Mouse (Mus musculus) hindbrain, embryonic 15.5 days (tissue): ENCODE measurements around the gene Arhgap15. TPM values are rescaled to one million over a fixed set of nuclear protein-coding genes. Genes with fewer than 3 reads are reported as not detected.

Experiments used
- ATAC-seq: fragments of 200-750 bp; cut with Nextera tagmentation; 2 replicates; pipeline ENCODE4 v1.8.0; 2017; ENCODE audit warnings: low read depth, moderate number of reproducible peaks, moderate TSS enrichment; ENCODE audit not compliant: low FRiP score
- H3K27ac ChIP-seq: fragments of 300-500 bp; sonication (generic); replicated peaks from 2 replicates; pipeline ENCODE4 v1.5.1; 2015; ENCODE audit warnings: mild to moderate bottlenecking, inconsistent platforms
- H3K27me3 ChIP-seq: fragments of 300-500 bp; sonication (generic); 2 replicates; pipeline ENCODE4 v1.6.1; 2015; ENCODE audit warnings: control low read depth, inconsistent platforms
- H3K36me3 ChIP-seq: fragments of 300-500 bp; sonication (generic); 2 replicates; pipeline ENCODE4 v1.6.1; 2015; ENCODE audit warnings: control low read depth, inconsistent platforms
- H3K4me1 ChIP-seq: fragments of 300-500 bp; sonication (generic); replicated peaks from 2 replicates; pipeline ENCODE4 v1.6.1; 2015; ENCODE audit warnings: control low read depth, inconsistent platforms
- H3K4me2 ChIP-seq: fragments of 300-500 bp; sonication (generic); 2 replicates; pipeline ENCODE4 v1.6.1; 2015; ENCODE audit warnings: moderate library complexity, mild to moderate bottlenecking, inconsistent platforms
- H3K4me3 ChIP-seq: fragments of 300-500 bp; sonication (generic); 2 replicates; pipeline ENCODE4 v1.5.1; 2015; ENCODE audit warnings: mild to moderate bottlenecking, inconsistent platforms
- H3K9ac ChIP-seq: fragments of 300-500 bp; sonication (generic); 2 replicates; pipeline ENCODE4 v1.6.1; 2015; ENCODE audit warnings: inconsistent platforms
- H3K9me3 ChIP-seq: fragments of 300-500 bp; sonication (generic); 2 replicates; pipeline ENCODE4 v1.6.1; 2016; ENCODE audit warnings: control low read depth, inconsistent platforms
- WGBS: fragments of 180-500 bp; shearing (Covaris S2); methylation state at CpG from one replicate; pipeline ENCODE4 v1.1.7; 2015; 5-methylcytosine and 5-hydroxymethylcytosine counted together
- polyA plus RNA-seq: library from polyadenylated mRNA; unstranded; fragments of >200 nt; fragmentation: Nextera tagmentation; extraction: Ambion mirVana; gene quantifications from 2 replicates; pipeline ENCODE4 v1.2.1, GENCODE M21; 2015

The Arhgap15 gene
- polyA plus RNA-seq, 1 experiment from 2014 or later, result 3.3 TPM

DNA sequence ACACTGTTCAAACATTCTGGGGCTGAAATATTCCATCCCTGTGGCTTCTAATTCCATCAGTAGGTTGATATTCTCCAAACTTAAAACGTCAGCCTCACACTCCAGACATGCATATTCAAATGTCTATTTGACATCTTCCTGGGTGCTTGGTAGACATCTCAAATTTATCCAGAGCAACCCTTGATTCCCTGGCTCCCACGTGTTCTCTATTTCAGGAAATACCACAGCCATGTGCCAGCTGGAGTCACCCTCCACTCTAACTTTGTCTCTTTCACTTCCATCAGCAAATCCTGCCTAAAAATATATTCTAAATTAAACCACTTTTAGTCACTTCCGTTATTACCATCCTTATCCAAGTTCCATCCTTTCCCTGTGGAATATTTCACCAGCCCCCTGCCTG is 382.6 kb downstream of the Arhgap15 start:
- 82% methylated on average over 3 of the region's 3 CpGs for WGBS
- Histone ChIP-seq H3K4me1 (no peaks in the 10 kb centered on the region), H3K27me3 (no peaks in the 10 kb centered on the region), H3K36me3 (no peaks in the 10 kb centered on the region), H3K9me3 (no peaks in the 10 kb centered on the region), H3K4me2 (no peak overlapping the region), H3K9ac (no peak overlapping the region), H3K27ac (no peak overlapping the region), H3K4me3 (no peak overlapping the region)
- no peak for ATAC-seq

DNA sequence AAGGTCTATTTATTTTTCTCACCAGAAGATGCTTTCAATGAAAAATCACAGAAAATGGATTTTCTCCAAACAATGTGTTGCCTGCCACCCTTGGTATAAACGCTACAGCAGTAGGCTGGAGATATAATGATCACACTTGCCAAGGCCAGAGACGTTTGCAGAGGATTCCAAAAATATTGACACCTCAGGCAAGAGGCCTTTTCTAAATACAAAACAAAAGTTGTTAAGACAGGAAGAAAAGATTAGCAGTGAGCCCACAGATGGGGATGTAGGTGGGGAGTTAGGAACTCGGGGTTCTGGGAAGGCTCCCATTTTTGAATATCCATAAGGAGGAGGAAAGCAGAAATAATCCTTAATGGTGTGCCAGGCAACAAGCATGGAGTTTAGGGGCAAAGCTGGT is 386.2 kb downstream of the Arhgap15 start:
- H3K4me3 ChIP-seq, result no peak overlapping the region

DNA sequence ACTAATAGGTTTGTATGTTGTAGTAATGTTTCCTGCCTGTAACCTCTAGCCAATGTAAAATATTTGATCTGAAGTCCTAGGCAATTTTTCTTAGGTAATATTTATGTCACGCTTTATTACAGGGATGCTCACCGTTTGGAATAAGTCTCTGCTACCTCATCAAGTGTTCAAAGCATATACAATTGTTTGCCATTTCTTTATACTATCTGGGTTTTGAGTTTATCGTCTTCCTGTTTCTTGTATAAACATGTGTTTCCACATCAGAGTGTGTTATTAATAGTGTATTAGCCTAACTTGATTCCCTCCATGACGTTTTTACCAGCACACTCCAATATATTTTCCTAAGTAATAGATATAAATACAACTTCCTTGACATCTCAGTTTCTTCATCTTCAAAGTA is 391.8 kb downstream of the Arhgap15 start:
- no peaks in the 10 kb centered on the region for H3K36me3 ChIP-seq
- no peaks in the 10 kb centered on the region for H3K4me1 ChIP-seq
- H3K27me3 ChIP-seq, result no peaks in the 10 kb centered on the region
- 90% methylated on average over 4 of the region's 4 CpGs for WGBS
- H3K27ac ChIP-seq, result no peak overlapping the region
- no peak for ATAC-seq
- no peaks in the 10 kb centered on the region for H3K9me3 ChIP-seq
- no peak overlapping the region for H3K4me3 ChIP-seq
- no peak overlapping the region for H3K4me2 ChIP-seq
- no peak overlapping the region for H3K9ac ChIP-seq

More for the DNA sequence above, 386.2 kb downstream of the Arhgap15 start:
- no peaks in the 10 kb centered on the region for H3K9me3 ChIP-seq
- ATAC-seq, result no peak
- no peaks in the 10 kb centered on the region for H3K27me3 ChIP-seq
- H3K36me3 ChIP-seq, result no peaks in the 10 kb centered on the region
- 78% methylated on average over 3 of the region's 3 CpGs for WGBS
- H3K9ac ChIP-seq, result no peak overlapping the region
- no peak overlapping the region for H3K4me2 ChIP-seq
- H3K4me1 ChIP-seq, result no peaks in the 10 kb centered on the region
- no peak overlapping the region for H3K27ac ChIP-seq

DNA sequence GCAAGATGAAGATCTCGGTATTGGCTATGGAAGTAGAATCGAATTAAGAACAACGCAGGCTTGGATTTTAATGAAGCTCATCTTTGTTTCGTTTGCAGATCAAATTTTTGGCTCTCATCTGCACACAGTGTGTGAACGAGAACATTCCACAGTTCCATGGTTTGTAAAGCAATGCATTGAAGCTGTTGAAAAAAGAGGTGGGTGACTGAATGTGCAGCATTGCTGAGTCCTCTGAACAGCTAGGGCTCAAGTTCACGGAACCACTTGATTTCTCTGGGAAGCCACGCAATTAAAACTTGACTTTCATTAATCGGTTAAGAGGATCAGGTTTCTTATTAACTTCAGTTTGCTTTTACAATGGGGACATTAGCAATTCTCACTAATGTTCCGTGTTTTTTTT is 393.5 kb downstream of the Arhgap15 start:
- Histone ChIP-seq H3K36me3 (no peaks in the 10 kb centered on the region), H3K4me2 (no peak overlapping the region), H3K4me3 (no peak overlapping the region), H3K4me1 (no peaks in the 10 kb centered on the region), H3K27ac (no peak overlapping the region), H3K9me3 (no peaks in the 10 kb centered on the region), H3K9ac (no peak overlapping the region), H3K27me3 (no peaks in the 10 kb centered on the region)
- ATAC-seq, result no peak
- 83% methylated on average over 9 of the region's 9 CpGs for WGBS

DNA sequence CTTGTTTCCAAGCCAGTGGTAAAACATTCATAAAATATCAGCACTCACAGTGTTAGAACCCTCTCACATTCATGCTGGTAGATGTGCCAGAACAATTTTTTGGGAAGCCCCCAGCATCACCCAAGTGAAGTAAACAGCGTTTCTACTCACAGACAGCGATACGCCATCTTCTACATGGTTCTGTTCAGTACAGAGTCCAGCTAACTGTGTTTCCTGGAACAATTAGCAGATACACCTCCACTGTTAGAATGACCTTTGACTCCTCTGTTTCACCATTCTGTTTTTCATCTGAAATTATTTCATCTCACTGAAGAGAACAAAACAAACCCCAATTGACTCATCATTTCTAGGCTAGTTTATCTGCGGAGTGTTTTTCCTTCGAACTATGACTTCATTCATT is 394.0 kb downstream of the Arhgap15 start:
- H3K27ac ChIP-seq, result no peak overlapping the region
- H3K4me3 ChIP-seq, result no peak overlapping the region
- no peaks in the 10 kb centered on the region for H3K27me3 ChIP-seq
- 90% methylated on average over 5 of the region's 5 CpGs for WGBS
- H3K4me1 ChIP-seq, result no peaks in the 10 kb centered on the region
- H3K4me2 ChIP-seq, result no peak overlapping the region
- no peaks in the 10 kb centered on the region for H3K9me3 ChIP-seq
- ATAC-seq, result no peak
- no peak overlapping the region for H3K9ac ChIP-seq
- H3K36me3 ChIP-seq, result no peaks in the 10 kb centered on the region

DNA sequence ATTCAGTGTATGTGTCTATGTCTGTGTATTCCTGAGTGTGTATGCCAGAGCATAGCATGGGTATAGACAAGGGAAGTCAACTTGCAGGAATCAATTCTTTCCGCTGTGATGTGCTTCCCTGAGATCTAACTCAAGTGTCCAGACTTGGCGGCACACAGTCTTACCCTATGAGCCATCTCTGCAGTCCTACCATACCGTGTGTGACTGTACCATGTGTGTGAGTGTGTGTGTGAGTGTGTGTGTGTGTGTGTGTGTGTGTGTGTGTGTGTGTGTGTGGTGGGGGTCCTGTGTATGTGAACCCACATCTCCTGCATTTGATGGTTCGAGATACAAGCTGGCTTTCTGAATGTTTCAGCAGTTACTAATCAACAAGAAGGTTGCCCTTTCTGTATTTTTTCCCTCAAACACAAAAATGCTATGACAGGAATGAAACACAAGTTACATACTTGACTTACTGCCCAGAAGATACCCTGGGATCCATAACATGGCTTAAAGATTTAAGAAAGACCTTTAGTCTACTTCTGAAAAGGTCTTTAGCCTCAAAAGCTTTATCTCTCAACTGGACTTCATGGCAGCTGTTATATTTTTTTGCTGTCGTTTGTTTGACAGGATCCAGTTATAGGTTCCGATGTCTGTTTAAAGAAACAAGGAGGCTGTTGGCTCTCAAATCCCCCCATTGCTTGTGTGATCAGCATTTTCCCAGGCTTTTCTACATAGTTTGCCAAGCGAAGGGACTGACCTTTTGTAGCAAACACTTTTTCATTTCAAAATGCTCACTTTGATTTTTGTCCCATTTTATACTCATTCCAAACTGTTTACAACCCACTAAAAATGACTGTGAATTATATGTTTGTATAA is 397.7 kb downstream of the Arhgap15 start:
- WGBS, result 88% methylated on average over 7 of the region's 7 CpGs
- H3K4me3 ChIP-seq, result no peak overlapping the region
- no peaks in the 10 kb centered on the region for H3K9me3 ChIP-seq
- H3K4me2 ChIP-seq, result no peak overlapping the region
- no peak for ATAC-seq
- H3K36me3 ChIP-seq, result no peaks in the 10 kb centered on the region
- no peak overlapping the region for H3K9ac ChIP-seq
- no peaks in the 10 kb centered on the region for H3K4me1 ChIP-seq
- H3K27ac ChIP-seq, result no peak overlapping the region
- no peaks in the 10 kb centered on the region for H3K27me3 ChIP-seq

DNA sequence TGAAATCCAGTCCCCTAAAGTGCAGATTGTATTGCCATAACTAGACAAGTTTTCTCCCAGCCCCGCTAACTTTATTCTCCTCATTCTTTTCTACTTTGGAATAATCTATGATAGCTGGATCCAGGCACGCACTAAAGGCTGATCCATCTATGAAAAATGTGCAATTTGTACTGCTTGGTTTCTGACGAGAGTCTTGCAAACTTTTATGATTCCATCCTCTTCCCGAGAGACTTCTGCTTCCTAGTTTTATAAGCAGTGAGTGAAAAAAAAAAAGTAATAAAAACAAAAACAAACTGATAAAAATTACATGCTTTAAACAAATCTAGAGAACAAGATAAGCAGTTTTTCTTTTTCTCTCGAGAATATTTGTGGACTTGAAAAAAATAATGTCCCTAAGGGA is 398.9 kb downstream of the Arhgap15 start:
- no peaks in the 10 kb centered on the region for H3K27me3 ChIP-seq
- no peak overlapping the region for H3K4me2 ChIP-seq
- H3K9ac ChIP-seq, result no peak overlapping the region
- no peaks in the 10 kb centered on the region for H3K4me1 ChIP-seq
- no peak for ATAC-seq
- no peaks in the 10 kb centered on the region for H3K36me3 ChIP-seq
- no peak overlapping the region for H3K27ac ChIP-seq
- no peaks in the 10 kb centered on the region for H3K9me3 ChIP-seq
- no peak overlapping the region for H3K4me3 ChIP-seq
- WGBS, result 77% methylated on average over 5 of the region's 5 CpGs

DNA sequence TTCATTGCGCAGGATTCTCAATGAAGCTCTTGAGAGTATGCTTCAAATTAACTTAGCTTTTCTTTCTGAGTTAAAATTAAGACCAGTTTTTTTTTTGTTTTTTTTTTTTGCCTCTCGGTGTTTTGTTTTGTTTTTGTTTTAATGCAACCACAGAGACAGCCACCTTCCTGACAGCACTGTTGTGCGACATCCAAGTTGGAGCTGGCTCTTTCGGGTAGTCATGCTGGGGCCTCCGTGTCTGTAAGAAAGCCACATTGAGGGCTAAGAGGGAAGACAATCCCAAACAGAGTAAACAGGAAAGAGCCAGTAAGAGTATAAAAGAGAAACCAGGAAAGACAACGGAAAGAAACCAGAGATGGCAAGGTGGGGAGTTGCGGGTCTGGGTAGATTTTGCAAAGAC is 399.3 kb downstream of the Arhgap15 start:
- no peaks in the 10 kb centered on the region for H3K4me1 ChIP-seq
- no peak overlapping the region for H3K27ac ChIP-seq
- H3K4me2 ChIP-seq, result peak overlapping the region; percentile 9; the same call in 1 of the 2 replicates
- H3K36me3 ChIP-seq, result no peaks in the 10 kb centered on the region
- H3K27me3 ChIP-seq, result no peaks in the 10 kb centered on the region
- 52% methylated on average over 7 of the region's 7 CpGs for WGBS
- H3K9ac ChIP-seq, result no peak overlapping the region
- no peak for ATAC-seq
- no peak overlapping the region for H3K4me3 ChIP-seq
- no peaks in the 10 kb centered on the region for H3K9me3 ChIP-seq

DNA sequence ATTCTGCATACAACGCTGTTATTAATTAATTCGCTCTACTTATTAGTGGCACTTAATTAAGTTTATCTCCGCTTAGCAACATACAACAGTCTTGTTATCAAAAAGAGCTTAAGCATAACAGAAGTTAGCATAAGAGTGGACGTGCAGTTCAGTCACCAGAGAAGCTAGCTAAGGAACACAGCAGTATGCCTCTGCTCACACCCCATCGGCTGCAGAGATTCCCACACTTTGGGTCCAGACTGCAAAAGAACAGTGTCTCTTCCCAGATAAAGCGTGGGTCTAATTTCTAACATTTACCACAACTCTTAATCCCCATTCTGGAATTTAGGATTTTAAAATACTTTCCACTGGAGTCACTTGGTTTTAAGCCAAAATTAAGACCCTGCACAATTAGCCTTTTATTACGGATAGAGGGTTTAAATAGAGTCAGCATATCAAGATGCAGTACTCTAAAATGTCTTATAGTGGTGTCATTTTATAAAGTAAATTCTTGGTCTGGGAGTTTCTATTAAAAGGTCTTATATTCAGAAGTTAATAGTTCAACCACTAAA is 400.0 kb downstream of the Arhgap15 start:
- no peak for ATAC-seq

DNA sequence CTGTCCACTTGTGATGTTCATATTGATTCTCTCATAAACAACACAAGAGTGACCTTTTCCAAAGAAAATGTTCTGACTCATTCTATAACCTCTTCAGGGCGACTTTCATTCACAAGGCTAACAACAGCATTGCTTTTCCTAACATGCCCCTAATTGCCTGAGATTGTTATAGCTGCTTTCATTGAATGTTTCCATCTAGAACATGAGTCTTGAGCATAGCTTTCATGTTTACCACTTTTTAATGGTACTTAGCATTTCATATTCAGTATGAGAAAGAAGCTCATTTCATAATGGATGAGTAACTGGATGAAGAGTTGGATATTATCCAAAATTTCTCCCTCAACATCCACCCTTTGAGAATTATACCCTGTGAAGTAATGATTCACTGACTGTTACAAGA is 403.7 kb downstream of the Arhgap15 start:
- no peak for ATAC-seq
- no peak overlapping the region for H3K9ac ChIP-seq
- no peak overlapping the region for H3K4me3 ChIP-seq
- no peak overlapping the region for H3K27ac ChIP-seq
- H3K9me3 ChIP-seq, result no peaks in the 10 kb centered on the region
- H3K36me3 ChIP-seq, result no peaks in the 10 kb centered on the region
- WGBS, result 92% methylated on average over 1 of the region's 1 CpGs
- no peaks in the 10 kb centered on the region for H3K4me1 ChIP-seq
- H3K27me3 ChIP-seq, result no peaks in the 10 kb centered on the region
- no peak overlapping the region for H3K4me2 ChIP-seq

More for the DNA sequence above, 400.0 kb downstream of the Arhgap15 start:
- H3K4me3 ChIP-seq, result no peak overlapping the region
- WGBS, result 60% methylated on average over 7 of the region's 7 CpGs
- H3K27me3 ChIP-seq, result no peaks in the 10 kb centered on the region
- H3K36me3 ChIP-seq, result no peaks in the 10 kb centered on the region
- H3K27ac ChIP-seq, result no peak overlapping the region
- H3K9ac ChIP-seq, result no peak overlapping the region
- H3K4me2 ChIP-seq, result no peak overlapping the region
- H3K9me3 ChIP-seq, result no peaks in the 10 kb centered on the region
- no peaks in the 10 kb centered on the region for H3K4me1 ChIP-seq

DNA sequence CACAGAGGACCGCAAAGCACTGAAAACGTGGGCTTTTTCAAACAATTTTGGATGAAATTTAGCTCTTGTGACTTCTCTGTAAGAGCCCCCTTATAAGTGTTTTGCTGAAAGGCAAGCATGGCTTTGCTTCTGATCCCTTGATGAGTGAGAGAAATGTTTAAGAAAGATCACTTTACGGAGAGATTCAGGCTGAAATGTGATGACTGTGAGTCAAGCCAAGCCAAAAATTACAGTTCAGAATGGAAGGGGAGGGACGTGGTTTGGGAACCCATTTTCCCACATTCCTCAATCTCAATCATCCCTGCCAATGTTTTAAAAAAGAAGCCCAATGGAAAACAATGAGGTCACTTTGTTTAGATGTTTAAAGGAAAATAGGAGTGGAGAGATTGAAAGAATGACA is 411.7 kb downstream of the Arhgap15 start:
- 82% methylated on average over 4 of the region's 4 CpGs for WGBS
- no peaks in the 10 kb centered on the region for H3K4me1 ChIP-seq
- H3K4me3 ChIP-seq, result no peak overlapping the region
- no peak overlapping the region for H3K4me2 ChIP-seq
- H3K36me3 ChIP-seq, result no peaks in the 10 kb centered on the region
- H3K9me3 ChIP-seq, result no peaks in the 10 kb centered on the region
- H3K27ac ChIP-seq, result no peak overlapping the region
- H3K9ac ChIP-seq, result no peak overlapping the region
- no peaks in the 10 kb centered on the region for H3K27me3 ChIP-seq
- ATAC-seq, result no peak

DNA sequence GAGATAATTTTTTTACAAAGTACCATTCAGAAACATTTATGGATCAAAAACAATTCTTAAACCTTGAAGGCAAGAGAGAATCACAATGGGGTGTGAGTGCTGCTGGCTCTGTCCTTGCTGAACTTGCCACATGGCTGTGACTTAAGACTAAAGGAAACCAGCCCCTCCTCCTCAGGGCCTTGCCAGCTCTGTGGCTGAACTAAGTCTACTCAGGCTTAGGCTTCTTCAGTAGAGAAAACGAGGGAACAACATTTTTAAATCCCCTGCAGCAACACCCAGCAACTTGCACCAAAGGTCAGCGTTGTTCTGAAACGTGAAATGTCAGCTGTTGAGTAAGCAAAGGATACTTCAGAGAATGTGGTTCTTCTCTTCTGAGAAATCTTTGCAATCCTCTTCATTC is 417.2 kb downstream of the Arhgap15 start:
- no peak overlapping the region for H3K9ac ChIP-seq
- no peak overlapping the region for H3K4me3 ChIP-seq
- no peaks in the 10 kb centered on the region for H3K9me3 ChIP-seq
- no peaks in the 10 kb centered on the region for H3K4me1 ChIP-seq
- WGBS, result 66% methylated on average over 3 of the region's 3 CpGs
- no peak overlapping the region for H3K27ac ChIP-seq
- H3K4me2 ChIP-seq, result no peak overlapping the region
- H3K27me3 ChIP-seq, result no peaks in the 10 kb centered on the region
- H3K36me3 ChIP-seq, result no peaks in the 10 kb centered on the region
- no peak for ATAC-seq
